Mouse (Mus musculus) brain, embryonic 14.5 days (tissue): ENCODE measurements around the gene Taok3.

ENCODE experiments used
- CTCF ChIP-seq: fragments of 200-500 bp; IDR thresholded peaks from 2 replicates; pipeline ENCODE4 v1.5.1; 2012; ENCODE audit warnings: inconsistent platforms, mild to moderate bottlenecking, moderate library complexity, borderline replicate concordance; ENCODE audit not compliant: insufficient read depth, insufficient read length; ENCODE audit errors: extremely low read depth
- POLR2A ChIP-seq: fragments of 200-500 bp; IDR thresholded peaks from 2 replicates; pipeline ENCODE4 v1.6.1; 2012; ENCODE audit warnings: mild to moderate bottlenecking, inconsistent platforms, borderline replicate concordance; ENCODE audit not compliant: poor library complexity, insufficient read depth, insufficient read length, severe bottlenecking; ENCODE audit errors: extremely low read depth

GRCm38 (mm10) chr5:117271945-117272344, 152.0 kb downstream of the Taok3 start:
- TF ChIP-seq CTCF (no peak), POLR2A (no peak)
